Mouse (Mus musculus) forebrain, embryonic 11.5 days (tissue): ENCODE measurements around the gene Adgrl1. TPM values are rescaled to one million over a fixed set of nuclear protein-coding genes. Genes with fewer than 3 reads are reported as not detected.
A peak's percentile ranks its signal among the peaks of the same experiment; 100 is the strongest.

Experiments used
- ATAC-seq: fragments of 200-750 bp; cut with Nextera tagmentation; replicated peaks from 2 replicates; pipeline ENCODE4 v1.8.0; 2017; ENCODE audit warnings: moderate TSS enrichment; ENCODE audit not compliant: low FRiP score
- DNase-seq: peaks from one replicate; pipeline ENCODE4 v3.0.0-alpha.2; 2017; ENCODE audit warnings: low spot score
- H3K27ac ChIP-seq: fragments of 300-500 bp; sonication (generic); 2 replicates; pipeline ENCODE4 v1.5.1; 2014; ENCODE audit warnings: low read depth, low read length
- H3K27me3 ChIP-seq: fragments of 300-500 bp; sonication (generic); 2 replicates; pipeline ENCODE4 v1.6.1; 2014; ENCODE audit warnings: mild to moderate bottlenecking, low read length, mixed read lengths; ENCODE audit not compliant: control insufficient read depth, insufficient read depth
- H3K36me3 ChIP-seq: fragments of 300-500 bp; sonication (generic); 2 replicates; pipeline ENCODE4 v1.6.1; 2014; ENCODE audit warnings: mild to moderate bottlenecking, low read length, moderate library complexity, mixed read lengths; ENCODE audit not compliant: control insufficient read depth, insufficient read depth
- H3K4me1 ChIP-seq: fragments of 300-500 bp; sonication (generic); replicated peaks from 2 replicates; pipeline ENCODE4 v1.6.1; 2014; ENCODE audit warnings: low read length, mixed read lengths; ENCODE audit not compliant: control insufficient read depth, insufficient read depth
- H3K4me2 ChIP-seq: fragments of 300-500 bp; sonication (generic); 2 replicates; pipeline ENCODE4 v1.6.1; 2014; ENCODE audit warnings: low read depth, mild to moderate bottlenecking, low read length, moderate library complexity, mixed read lengths; ENCODE audit not compliant: severe bottlenecking
- H3K4me3 ChIP-seq: fragments of 300-500 bp; sonication (generic); 2 replicates; pipeline ENCODE4 v1.5.1; 2014; ENCODE audit warnings: low read depth, low read length
- H3K9ac ChIP-seq: fragments of 300-500 bp; sonication (generic); 2 replicates; pipeline ENCODE4 v1.6.1; 2014; ENCODE audit warnings: low read length
- H3K9me3 ChIP-seq: fragments of 300-500 bp; sonication (generic); 2 replicates; pipeline ENCODE4 v1.6.1; 2016; ENCODE audit warnings: low read length, mixed read lengths; ENCODE audit not compliant: control insufficient read depth
- WGBS: fragments of 180-500 bp; shearing (Covaris S2); extraction: QIAGEN DNeasy Blood & Tissue Kit; methylation state at CpG from one replicate; pipeline ENCODE4 v1.1.7; 2014; 5-methylcytosine and 5-hydroxymethylcytosine counted together
- polyA plus RNA-seq: library from polyadenylated mRNA; unstranded; fragments of >200 nt; fragmentation: Nextera tagmentation; extraction: Ambion mirVana; gene quantifications from 2 replicates; pipeline ENCODE4 v1.2.1, GENCODE M21; 2014

The Adgrl1 gene
- polyA plus RNA-seq, 1 experiment from 2014 or later: 24.5 TPM

GRCm38 (mm10) chr8:83911809-83912731, 12.2 kb downstream of the Adgrl1 start:
- no peak overlapping the region for H3K27ac ChIP-seq
- DNase-seq (no peak), ATAC-seq (no peak)
- H3K9me3 ChIP-seq: no peaks in the 10 kb centered on the region
- no peaks in the 10 kb centered on the region for H3K36me3 ChIP-seq
- no peak overlapping the region for H3K4me3 ChIP-seq
- WGBS: 83% methylated on average over 5 of the region's 5 CpGs
- no peaks in the 10 kb centered on the region for H3K27me3 ChIP-seq
- no peak overlapping the region for H3K9ac ChIP-seq
- H3K4me2 ChIP-seq: no peak overlapping the region
- H3K4me1 ChIP-seq: peaks cover 6% of the 10 kb centered on the region

GRCm38 (mm10) chr8:83914232-83914631, 14.3 kb downstream of the Adgrl1 start:
- DNase-seq (no peak), ATAC-seq (no peak)
- Histone ChIP-seq H3K4me2 (no peak overlapping the region), H3K4me3 (no peak overlapping the region), H3K9me3 (no peaks in the 10 kb centered on the region), H3K36me3 (no peaks in the 10 kb centered on the region; the same call in 1 of the 2 replicates), H3K4me1 (peaks cover 3% of the 10 kb centered on the region), H3K9ac (no peak overlapping the region), H3K27ac (no peak overlapping the region), H3K27me3 (no peaks in the 10 kb centered on the region)
- WGBS: 87% methylated on average over 3 of the region's 3 CpGs

DNA sequence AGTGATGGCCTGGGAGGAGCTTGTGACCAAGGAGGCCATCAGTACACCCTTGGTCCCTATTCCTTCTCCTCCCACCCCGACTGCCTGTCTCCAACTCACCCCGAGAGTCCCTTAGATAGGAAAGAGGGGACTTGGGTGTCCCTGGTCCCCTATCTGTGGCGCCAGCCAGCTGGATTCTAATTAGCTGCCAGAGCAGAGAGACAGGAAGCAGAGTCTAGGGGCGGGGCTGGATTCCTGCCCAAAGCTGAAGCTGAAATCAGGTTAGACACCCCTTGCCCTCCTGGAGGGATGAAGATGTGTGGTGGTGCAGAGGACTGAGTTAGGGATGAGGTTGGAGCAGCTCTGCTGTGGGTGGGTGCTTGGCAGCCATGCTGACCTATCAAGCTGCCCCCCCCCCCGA, 15.0 kb downstream of the Adgrl1 start:
- no peaks in the 10 kb centered on the region for H3K27me3 ChIP-seq
- no peaks in the 10 kb centered on the region for H3K9me3 ChIP-seq
- DNase-seq (no peak), ATAC-seq (no peak)
- no peak overlapping the region for H3K4me2 ChIP-seq
- no peak overlapping the region for H3K27ac ChIP-seq
- whole genome bisulfite sequencing: 64% methylated on average over 5 of the region's 5 CpGs
- no peaks in the 10 kb centered on the region for H3K4me1 ChIP-seq
- H3K36me3 ChIP-seq: no peaks in the 10 kb centered on the region; the same call in 1 of the 2 replicates
- H3K9ac ChIP-seq: no peak overlapping the region
- H3K4me3 ChIP-seq: no peak overlapping the region

DNA sequence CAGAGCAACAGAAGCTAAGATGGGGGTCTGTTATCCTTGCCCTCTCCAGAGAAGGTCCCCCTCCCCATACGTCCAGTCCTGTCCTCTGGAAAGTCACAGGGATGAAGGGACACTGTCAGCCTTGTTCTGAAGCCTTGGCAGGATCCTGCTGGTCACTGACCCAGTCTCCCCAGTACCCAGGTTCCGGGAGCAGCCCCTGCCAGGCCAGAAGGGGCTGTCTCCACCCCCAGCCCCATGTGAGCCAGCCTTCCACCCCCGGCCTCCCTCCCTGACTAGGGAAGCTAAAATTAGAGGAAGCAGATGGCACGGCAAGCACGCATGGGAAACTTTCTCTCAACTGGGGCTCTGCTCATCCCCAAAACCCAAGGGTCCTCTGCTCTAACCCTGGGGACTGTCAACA, 16.1 kb downstream of the Adgrl1 start:
- H3K4me2 ChIP-seq: no peak overlapping the region
- no peaks in the 10 kb centered on the region; the same call in 1 of the 2 replicates for H3K36me3 ChIP-seq
- no peak overlapping the region for H3K27ac ChIP-seq
- H3K4me1 ChIP-seq: no peaks in the 10 kb centered on the region
- no peaks in the 10 kb centered on the region for H3K27me3 ChIP-seq
- H3K9ac ChIP-seq: no peak overlapping the region
- H3K4me3 ChIP-seq: no peak overlapping the region
- no peaks in the 10 kb centered on the region for H3K9me3 ChIP-seq
- 89% methylated on average over 5 of the region's 5 CpGs for WGBS
- no peak for ATAC-seq
- DNase-seq: no peak

- DNase-seq: no peak
- WGBS: 85% methylated on average over 6 of the region's 6 CpGs
- Histone ChIP-seq H3K27me3 (no peaks in the 10 kb centered on the region), H3K9ac (no peak overlapping the region), H3K27ac (no peak overlapping the region), H3K36me3 (no peaks in the 10 kb centered on the region; the same call in 1 of the 2 replicates), H3K4me3 (no peak overlapping the region), H3K9me3 (no peaks in the 10 kb centered on the region), H3K4me1 (no peaks in the 10 kb centered on the region), H3K4me2 (no peak overlapping the region)
- ATAC-seq: no peak
Measured at GRCm38 (mm10) chr8:83917566-83917965, 17.7 kb downstream of the Adgrl1 start.

- WGBS: 80% methylated on average over 3 of the region's 3 CpGs
- H3K4me3 ChIP-seq: no peak overlapping the region
- no peak overlapping the region for H3K9ac ChIP-seq
- DNase-seq (peak; percentile 89), ATAC-seq (no peak)
- no peak overlapping the region for H3K27ac ChIP-seq
- no peaks in the 10 kb centered on the region for H3K27me3 ChIP-seq
- H3K4me2 ChIP-seq: no peak overlapping the region
- no peaks in the 10 kb centered on the region for H3K9me3 ChIP-seq
- H3K4me1 ChIP-seq: no peaks in the 10 kb centered on the region
- H3K36me3 ChIP-seq: no peaks in the 10 kb centered on the region; the same call in 1 of the 2 replicates
Measured at GRCm38 (mm10) chr8:83921558-83921957, 21.7 kb downstream of the Adgrl1 start.

DNA sequence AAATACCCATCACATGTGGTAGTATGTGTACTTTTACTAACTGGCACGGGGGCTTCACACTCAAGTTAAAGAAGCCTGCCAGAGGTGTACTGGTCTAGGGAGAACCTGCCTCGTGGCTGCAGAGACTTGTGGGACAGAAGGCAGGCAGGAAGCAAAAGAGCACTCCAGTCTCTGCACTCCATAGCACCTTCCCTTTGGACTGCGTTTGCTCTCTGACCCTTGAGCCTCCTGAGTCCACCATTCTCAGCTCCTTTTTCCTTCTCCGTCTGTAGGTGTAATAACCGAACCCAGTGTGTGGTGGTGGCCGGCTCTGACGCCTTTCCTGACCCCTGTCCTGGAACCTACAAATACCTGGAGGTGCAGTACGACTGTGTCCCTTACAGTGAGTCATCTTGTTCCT, 22.8 kb downstream of the Adgrl1 start:
- DNase-seq (no peak), ATAC-seq (no peak)
- 95% methylated on average over 8 of the region's 8 CpGs for WGBS
- Histone ChIP-seq H3K36me3 (no peaks in the 10 kb centered on the region; the same call in 1 of the 2 replicates), H3K27ac (no peak overlapping the region), H3K27me3 (no peaks in the 10 kb centered on the region), H3K4me1 (no peaks in the 10 kb centered on the region), H3K4me2 (no peak overlapping the region), H3K4me3 (no peak overlapping the region), H3K9me3 (no peaks in the 10 kb centered on the region), H3K9ac (no peak overlapping the region)

GRCm38 (mm10) chr8:83924585-83924984, 24.7 kb downstream of the Adgrl1 start:
- no peak overlapping the region for H3K4me2 ChIP-seq
- 86% methylated on average over 5 of the region's 5 CpGs for WGBS
- no peak overlapping the region for H3K4me3 ChIP-seq
- no peaks in the 10 kb centered on the region for H3K9me3 ChIP-seq
- no peak overlapping the region for H3K9ac ChIP-seq
- ATAC-seq (no peak), DNase-seq (no peak)
- no peaks in the 10 kb centered on the region; the same call in 1 of the 2 replicates for H3K36me3 ChIP-seq
- H3K4me1 ChIP-seq: no peaks in the 10 kb centered on the region
- H3K27ac ChIP-seq: no peak overlapping the region
- no peaks in the 10 kb centered on the region for H3K27me3 ChIP-seq

- Histone ChIP-seq H3K9me3 (no peaks in the 10 kb centered on the region), H3K4me3 (no peak overlapping the region), H3K27me3 (no peaks in the 10 kb centered on the region), H3K4me2 (no peak overlapping the region), H3K36me3 (peaks cover 4% of the 10 kb centered on the region; the same call in 1 of the 2 replicates), H3K4me1 (no peaks in the 10 kb centered on the region), H3K27ac (no peak overlapping the region), H3K9ac (no peak overlapping the region)
- DNase-seq: no peak
- ATAC-seq: no peak
- WGBS: 82% methylated on average over 7 of the region's 7 CpGs
Measured at GRCm38 (mm10) chr8:83926266-83926665, 26.4 kb downstream of the Adgrl1 start.
